Mouse (Mus musculus) Patski (cell line): ENCODE measurements at regions not wholly inside any gene's neighbourhood (a gene's known extent, or its start where the extent isn't known, plus 50 kb on each side); places are given as distances from the start of the nearest gene placed in this dataset.
A peak's percentile ranks its signal among the peaks of the same experiment; 100 is the strongest.

ENCODE experiments used
- ATAC-seq: fragments of 100-300 bp; one replicate; pipeline ENCODE4 v1.8.0; 2021
- CTCF ChIA-PET: fragments of 350-600 bp; sonication (Branson Sonifier 250); formaldehyde crosslinking; loops from one replicate; lab custom pipeline; 2022; ENCODE audit warnings: inconsistent platforms; lab: Charles Lee
- POLR2A ChIA-PET: fragments of 350-600 bp; sonication (Branson Sonifier 250); formaldehyde crosslinking; loops from one replicate; lab custom pipeline; 2022; ENCODE audit warnings: antibody characterized with exemption, inconsistent platforms; lab: Charles Lee
- DNase-seq: peaks from one replicate; pipeline ENCODE4 v3.0.0-alpha.2; 2011; ENCODE audit warnings: low read depth, low spot score
- H3K27me3 ChIP-seq: fragments of 371-371 bp; one replicate; pipeline ENCODE4 v1.5.1; 2021
- CTCF ChIP-seq: fragments of 100-300 bp; IDR thresholded peaks from one replicate; pipeline ENCODE4 v1.5.1; 2021
- in situ Hi-C: fragments of 300-500 bp; cut with MboI; formaldehyde crosslinking; loops from 3 replicates; pipeline ENCODE4 v1.11.1; 2018; ENCODE audit warnings: low pct_unique_long_range_greater_than_20kb, mixed read lengths

GRCm38 (mm10) chr5:60599460-60600299 lies 1208.9 kb upstream of the G6pd2 start:
- no peak for TF ChIP-seq CTCF
- ChIA-PET CTCF (no interaction called here), POLR2A (no interaction called here)
- DNase-seq = no peak
- H3K27me3 ChIP-seq = no peaks in the 10 kb centered on the region
- ATAC-seq = no peak
- in situ Hi-C loops = no loop called here

- ChIA-PET CTCF (no interaction called here), POLR2A (no interaction called here)
- no peaks in the 10 kb centered on the region for H3K27me3 ChIP-seq
- in situ Hi-C loops = no loop called here
- TF ChIP-seq CTCF = no peak
- ATAC-seq (no peak), DNase-seq (no peak)
Observed at GRCm38 (mm10) chr5:60600300-60600648, 1208.3 kb upstream of the G6pd2 start.

GRCm38 (mm10) chr5:60608943-60609614 lies 1199.5 kb upstream of the G6pd2 start:
- peak; percentile 19 for TF ChIP-seq CTCF
- in situ Hi-C loops = no loop called here
- POLR2A ChIA-PET = no interaction called here

More at GRCm38 (mm10) chr5:60608943-60609614, 1199.5 kb upstream of the G6pd2 start:
- no peaks in the 10 kb centered on the region for H3K27me3 ChIP-seq
- CTCF ChIA-PET = no interaction called here
- DNase-seq (no peak), ATAC-seq (no peak)
